Comparison of ENCODE assay signal across 8 mouse cellular contexts in the genomic region with DNA sequence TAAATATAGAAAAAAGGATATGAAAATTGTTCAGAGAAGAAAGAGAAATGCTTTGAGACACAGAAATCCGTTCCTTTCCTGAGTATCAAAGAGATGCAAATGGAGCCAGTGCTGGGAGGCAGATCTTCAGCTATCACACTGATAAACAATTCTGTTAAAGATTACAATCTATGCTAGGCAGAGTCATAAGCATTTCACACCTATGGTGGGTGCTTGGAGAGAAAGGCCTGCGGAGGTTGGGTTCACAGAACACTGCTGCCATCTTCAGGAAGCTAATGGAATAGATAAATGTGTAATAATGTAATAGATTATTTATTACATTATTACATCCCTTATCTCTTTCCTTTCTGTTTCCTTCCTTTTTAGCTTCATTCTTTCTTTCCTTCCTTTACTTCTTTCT.
DNase-seq lines count a peak whose midpoint lies in the region; ATAC-seq and TF ChIP-seq lines count a peak whose summit lies in the region.

No protein-coding gene starts in this region.

- WGBS in hindbrain, postnatal 0 days, result 13% methylated on average over 2 of the region's 2 CpGs
- 11% methylated on average over 2 of the region's 2 CpGs for WGBS in midbrain, postnatal 0 days

- H3K36me3 ChIP-seq in hindbrain, postnatal 0 days (ENCODE audit: insufficient read depth, low read length), result no peaks in the 10 kb centered on the region
- H3K36me3 ChIP-seq in midbrain, postnatal 0 days (ENCODE audit: insufficient read depth, low read length), result no peaks in the 10 kb centered on the region

- H3K27me3 ChIP-seq in hindbrain, postnatal 0 days (ENCODE audit: insufficient read depth, low read length), result no peaks in the 10 kb centered on the region; the same call in 1 of the 2 replicates
- peaks cover 7% of the 10 kb centered on the region; the same call in 1 of the 2 replicates for H3K27me3 ChIP-seq in midbrain, postnatal 0 days (ENCODE audit: insufficient read depth, low read length)

- no peaks in the 10 kb centered on the region for H3K9me3 ChIP-seq in hindbrain, postnatal 0 days (ENCODE audit: low read length)
- H3K9me3 ChIP-seq in midbrain, postnatal 0 days (ENCODE audit: low read length), result no peaks in the 10 kb centered on the region

- H3K4me1 ChIP-seq in hindbrain, postnatal 0 days (ENCODE audit: insufficient read depth, low read length), result no peaks in the 10 kb centered on the region
- H3K4me1 ChIP-seq in midbrain, postnatal 0 days (ENCODE audit: insufficient read depth, low read length), result no peaks in the 10 kb centered on the region

- H3K9ac ChIP-seq in hindbrain, postnatal 0 days (replicated peaks; ENCODE audit: low read length), result no peak overlapping the region
- no peak overlapping the region for H3K9ac ChIP-seq in midbrain, postnatal 0 days (replicated peaks; ENCODE audit: low read length, poor library complexity, severe bottlenecking)

- DNase-seq in adrenal gland, adult 2 months, result peak; percentile 9
- no peak for DNase-seq in adrenal gland, adult 8-10 months
- peak; percentile 4 to 14 for DNase-seq in left cerebral cortex, postnatal 25 days (ENCODE audit: low spot score in 2 of 2)
- no peak for DNase-seq in left cerebral cortex, adult 8-10 months (ENCODE audit: low spot score in 2 of 2)
- DNase-seq in c-Kit-positive CD71-positive TER-119-positive erythroid progenitor cells, embryonic 14.5 days (ENCODE audit: low spot score), result peak; percentile 3
- DNase-seq in hindbrain, postnatal 0 days (ENCODE audit: low spot score), result peak; percentile 66
- peak; percentile 60 for DNase-seq in midbrain, postnatal 0 days (ENCODE audit: low spot score)
- DNase-seq in gastrocnemius, adult 18-20 months (ENCODE audit: low spot score), result no peak

- no peak overlapping the region for H3K4me2 ChIP-seq in hindbrain, postnatal 0 days (ENCODE audit: low read depth, low read length)
- no peak overlapping the region for H3K4me2 ChIP-seq in midbrain, postnatal 0 days (ENCODE audit: low read depth, low read length, poor library complexity, severe bottlenecking)

- intact Hi-C loops in left cerebral cortex, postnatal 25 days (cut with DNase I), result loop anchor here (5.0 to 10.0 kb wide), 2 partner anchors 829 to 1022 kb away; partner anchors contain the start of gene Rlim

- H3K27ac ChIP-seq in hindbrain, postnatal 0 days, result no peak overlapping the region
- no peak overlapping the region for H3K27ac ChIP-seq in midbrain, postnatal 0 days (ENCODE audit: low read depth, low read length)

- TF ChIP-seq CTCF in hindbrain, postnatal 0 days (IDR thresholded peaks at IDR 0.05; ENCODE audit: low read depth), result peak; percentile 73
- peak; percentile 83 for TF ChIP-seq CTCF in midbrain, postnatal 0 days (IDR thresholded peaks at IDR 0.05)

- H3K4me3 ChIP-seq in hindbrain, postnatal 0 days (ENCODE audit: low read length), result no peak overlapping the region
- H3K4me3 ChIP-seq in midbrain, postnatal 0 days (ENCODE audit: low read depth, low read length), result no peak overlapping the region

- ATAC-seq in hindbrain, postnatal 0 days, result no peak
- ATAC-seq in midbrain, postnatal 0 days (ENCODE audit: low FRiP score), result no peak

Comparison
In these comparisons a context has a peak if more than half of its experiments do, and no peak if none do; other contexts are left out.
1. DNase-seq: peak in adrenal gland, adult 2 months (single experiment), left cerebral cortex, postnatal 25 days (2 of 2), c-Kit-positive CD71-positive TER-119-positive erythroid progenitor cells, embryonic 14.5 days (single experiment), hindbrain, postnatal 0 days (single experiment) and midbrain, postnatal 0 days (single experiment); none in adrenal gland, adult 8-10 months (single experiment), left cerebral cortex, adult 8-10 months (0 of 2) and gastrocnemius, adult 18-20 months (single experiment).